Mouse (Mus musculus): ENCODE measurements at regions not wholly inside any gene's neighbourhood (a gene's known extent, or its start where the extent isn't known, plus 50 kb on each side); places are given as distances from the start of the nearest gene placed in this dataset.

GRCm38 (mm10) chr13:31330731-31331130 is 225.2 kb upstream of the Foxq1 start:
- Histone ChIP-seq H3K4me3 (no peak overlapping the region), H3K4me2 (ENCODE audit: low read depth) (no peak overlapping the region), H3ac (ENCODE audit: control insufficient read depth, insufficient read length) (no peak overlapping the region), H3K27me3 (ENCODE audit: control insufficient read depth, insufficient read depth, insufficient read length) (no peaks in the 10 kb centered on the region), H3K36me3 (ENCODE audit: control insufficient read depth, insufficient read depth) (no peaks in the 10 kb centered on the region), H3K79me2 (ENCODE audit: control insufficient read depth, insufficient read depth) (no peaks in the 10 kb centered on the region)
- no peak for TF ChIP-seq TCF12 (IDR thresholded peaks at IDR 0.05; ENCODE audit: insufficient read depth, poor library complexity, severe bottlenecking)

- Histone ChIP-seq H3K4me2 (ENCODE audit: low read depth) (no peak overlapping the region), H3K79me2 (ENCODE audit: control insufficient read depth, insufficient read depth) (no peaks in the 10 kb centered on the region), H3ac (ENCODE audit: control insufficient read depth, insufficient read length) (no peak overlapping the region), H3K27me3 (ENCODE audit: control insufficient read depth, insufficient read depth, insufficient read length) (no peaks in the 10 kb centered on the region), H3K36me3 (ENCODE audit: control insufficient read depth, insufficient read depth) (no peaks in the 10 kb centered on the region), H3K4me3 (no peak overlapping the region)
- no peak for TF ChIP-seq REST (IDR thresholded peaks at IDR 0.05; ENCODE audit: insufficient read depth, insufficient read length)
- no peak for TF ChIP-seq CEBPB (IDR thresholded peaks at IDR 0.05; ENCODE audit: insufficient read depth, poor library complexity, severe bottlenecking)
- TF ChIP-seq SRF (IDR thresholded peaks at IDR 0.05; ENCODE audit: control insufficient read depth, insufficient read length, low read depth), result no peak
- no peak for TF ChIP-seq USF1 (IDR thresholded peaks at IDR 0.05; ENCODE audit: low read depth)
- TF ChIP-seq E2F4 (IDR thresholded peaks at IDR 0.05; ENCODE audit: insufficient read depth), result no peak
- no peak for TF ChIP-seq TCF12 (IDR thresholded peaks at IDR 0.05; ENCODE audit: insufficient read depth, poor library complexity, severe bottlenecking)
- TF ChIP-seq TCF3 (IDR thresholded peaks at IDR 0.05; ENCODE audit: insufficient read length, low read depth), result no peak
- no peak for TF ChIP-seq POLR2AphosphoS2 (IDR thresholded peaks at IDR 0.05; ENCODE audit: insufficient read length, low read depth)
- TF ChIP-seq POLR2A (IDR thresholded peaks at IDR 0.05; ENCODE audit: insufficient read length, low read depth), result no peak
- no peak for TF ChIP-seq MAX (IDR thresholded peaks at IDR 0.05; ENCODE audit: low read depth)
- TF ChIP-seq MYOD1 (IDR thresholded peaks at IDR 0.05; ENCODE audit: control insufficient read depth in 1 of 3, insufficient read length in 2 of 3, low read depth in 2 of 3), result no peak
- no peak for TF ChIP-seq MYOG (IDR thresholded peaks at IDR 0.05; ENCODE audit: control insufficient read depth in 1 of 3, insufficient read depth in 1 of 3, insufficient read length in 2 of 3, low read depth in 2 of 3)
Observed at GRCm38 (mm10) chr13:31334981-31335380, 221.0 kb upstream of the Foxq1 start.

GRCm38 (mm10) chr13:31337631-31338030 is 218.3 kb upstream of the Foxq1 start:
- no peaks in the 10 kb centered on the region for H3K27me3 ChIP-seq (ENCODE audit: control insufficient read depth, insufficient read depth, insufficient read length)
- H3ac ChIP-seq (ENCODE audit: control insufficient read depth, insufficient read length), result no peak overlapping the region
- TF ChIP-seq MYOD1 (IDR thresholded peaks at IDR 0.05; ENCODE audit: control insufficient read depth in 1 of 3, insufficient read length in 2 of 3, low read depth in 2 of 3) (no peak), REST (IDR thresholded peaks at IDR 0.05; ENCODE audit: insufficient read depth, insufficient read length) (no peak), MYOG (IDR thresholded peaks at IDR 0.05; ENCODE audit: control insufficient read depth in 1 of 3, insufficient read depth in 1 of 3, insufficient read length in 2 of 3, low read depth in 2 of 3) (no peak), SRF (IDR thresholded peaks at IDR 0.05; ENCODE audit: control insufficient read depth, insufficient read length, low read depth) (no peak), MAX (IDR thresholded peaks at IDR 0.05; ENCODE audit: low read depth) (no peak), POLR2AphosphoS2 (IDR thresholded peaks at IDR 0.05; ENCODE audit: insufficient read length, low read depth) (no peak), CEBPB (IDR thresholded peaks at IDR 0.05; ENCODE audit: insufficient read depth, poor library complexity, severe bottlenecking) (no peak), E2F4 (IDR thresholded peaks at IDR 0.05; ENCODE audit: insufficient read depth) (no peak), TCF12 (IDR thresholded peaks at IDR 0.05; ENCODE audit: insufficient read depth, poor library complexity, severe bottlenecking) (no peak), USF1 (IDR thresholded peaks at IDR 0.05; ENCODE audit: low read depth) (no peak), TCF3 (IDR thresholded peaks at IDR 0.05; ENCODE audit: insufficient read length, low read depth) (no peak), POLR2A (IDR thresholded peaks at IDR 0.05; ENCODE audit: insufficient read length, low read depth) (no peak)
- no peaks in the 10 kb centered on the region for H3K79me2 ChIP-seq (ENCODE audit: control insufficient read depth, insufficient read depth)
- H3K4me3 ChIP-seq, result no peak overlapping the region
- H3K36me3 ChIP-seq (ENCODE audit: control insufficient read depth, insufficient read depth), result no peaks in the 10 kb centered on the region
- no peak overlapping the region for H3K4me2 ChIP-seq (ENCODE audit: low read depth)

- TF ChIP-seq POLR2A (IDR thresholded peaks at IDR 0.05; ENCODE audit: insufficient read length, low read depth) (no peak), MYOD1 (IDR thresholded peaks at IDR 0.05; ENCODE audit: control insufficient read depth in 1 of 3, insufficient read length in 2 of 3, low read depth in 2 of 3) (no peak), E2F4 (IDR thresholded peaks at IDR 0.05; ENCODE audit: insufficient read depth) (no peak), REST (IDR thresholded peaks at IDR 0.05; ENCODE audit: insufficient read depth, insufficient read length) (no peak), SRF (IDR thresholded peaks at IDR 0.05; ENCODE audit: control insufficient read depth, insufficient read length, low read depth) (no peak), CEBPB (IDR thresholded peaks at IDR 0.05; ENCODE audit: insufficient read depth, poor library complexity, severe bottlenecking) (no peak), MAX (IDR thresholded peaks at IDR 0.05; ENCODE audit: low read depth) (no peak), POLR2AphosphoS2 (IDR thresholded peaks at IDR 0.05; ENCODE audit: insufficient read length, low read depth) (no peak), MYOG (IDR thresholded peaks at IDR 0.05; ENCODE audit: control insufficient read depth in 1 of 3, insufficient read depth in 1 of 3, insufficient read length in 2 of 3, low read depth in 2 of 3) (no peak), TCF12 (IDR thresholded peaks at IDR 0.05; ENCODE audit: insufficient read depth, poor library complexity, severe bottlenecking) (no peak)
- Histone ChIP-seq H3ac (ENCODE audit: control insufficient read depth, insufficient read length) (no peak overlapping the region), H3K36me3 (ENCODE audit: control insufficient read depth, insufficient read depth) (no peaks in the 10 kb centered on the region), H3K79me2 (ENCODE audit: control insufficient read depth, insufficient read depth) (no peaks in the 10 kb centered on the region), H3K4me3 (no peak overlapping the region), H3K27me3 (ENCODE audit: control insufficient read depth, insufficient read depth, insufficient read length) (no peaks in the 10 kb centered on the region), H3K4me2 (ENCODE audit: low read depth) (no peak overlapping the region)
Observed at GRCm38 (mm10) chr13:31339386-31339785, 216.5 kb upstream of the Foxq1 start.

GRCm38 (mm10) chr13:31339901-31340300 is 216.0 kb upstream of the Foxq1 start:
- H3K36me3 ChIP-seq (ENCODE audit: control insufficient read depth, insufficient read depth), result no peaks in the 10 kb centered on the region
- H3K4me3 ChIP-seq, result no peak overlapping the region
- H3K79me2 ChIP-seq (ENCODE audit: control insufficient read depth, insufficient read depth), result no peaks in the 10 kb centered on the region
- no peak overlapping the region for H3K4me2 ChIP-seq (ENCODE audit: low read depth)
- TF ChIP-seq TCF12 (IDR thresholded peaks at IDR 0.05; ENCODE audit: insufficient read depth, poor library complexity, severe bottlenecking), result no peak
- no peak for TF ChIP-seq POLR2A (IDR thresholded peaks at IDR 0.05; ENCODE audit: insufficient read length, low read depth)
- no peak for TF ChIP-seq MYOG (IDR thresholded peaks at IDR 0.05; ENCODE audit: control insufficient read depth in 1 of 3, insufficient read depth in 1 of 3, insufficient read length in 2 of 3, low read depth in 2 of 3)
- no peak overlapping the region for H3ac ChIP-seq (ENCODE audit: control insufficient read depth, insufficient read length)
- no peaks in the 10 kb centered on the region for H3K27me3 ChIP-seq (ENCODE audit: control insufficient read depth, insufficient read depth, insufficient read length)

Data from myocyte (in vitro differentiated cells).